Mouse (Mus musculus) bone marrow, adult 2 months (tissue): ENCODE results near the gene Grid1. TPM values are rescaled to one million over a fixed set of nuclear protein-coding genes. Genes with fewer than 3 reads are reported as not detected.

Experiments used
- H3K27ac ChIP-seq: fragments of 200-500 bp; 2 replicates; pipeline ENCODE4 v1.5.1; 2012; ENCODE audit warnings: low read depth, mild to moderate bottlenecking, control low read depth, inconsistent platforms, low read length; ENCODE audit not compliant: control insufficient read depth, poor library complexity, insufficient read depth
- H3K4me1 ChIP-seq: fragments of 200-500 bp; 2 replicates; pipeline ENCODE4 v1.6.1; 2011; ENCODE audit warnings: low read length; ENCODE audit not compliant: control insufficient read depth, insufficient read depth
- H3K4me3 ChIP-seq: fragments of 200-500 bp; replicated peaks from 2 replicates; pipeline ENCODE3; 2011; ENCODE audit warnings: mild to moderate bottlenecking, low read depth, low read length, control low read depth; ENCODE audit not compliant: control insufficient read depth
- CTCF ChIP-seq: fragments of 200-500 bp; IDR thresholded peaks from 2 replicates; pipeline ENCODE4 v1.5.1; 2011; ENCODE audit warnings: low read length, control low read depth; ENCODE audit not compliant: control insufficient read depth, insufficient read depth
- POLR2A ChIP-seq: fragments of 200-500 bp; IDR thresholded peaks from 2 replicates; pipeline ENCODE4 v1.6.1; 2011; ENCODE audit warnings: low read depth, mild to moderate bottlenecking, control low read depth, low read length, borderline replicate concordance; ENCODE audit not compliant: control insufficient read depth
- WGBS: fragments of 180-500 bp; shearing (Covaris S2); methylation state at CpG from one replicate; pipeline ENCODE4 v1.1.7; 2018; 5-methylcytosine and 5-hydroxymethylcytosine counted together
- polyA plus RNA-seq: library from polyadenylated mRNA; stranded (reverse); fragments of >200 nt; gene quantifications from 2 replicates; pipeline ENCODE4 v1.2.4, GENCODE M21; 2011; ENCODE audit warnings: low replicate concordance; ENCODE audit not compliant: missing spikeins, insufficient read depth, insufficient read length

Grid1 gene
- polyA plus RNA-seq, 1 experiment = 0.35 TPM

DNA sequence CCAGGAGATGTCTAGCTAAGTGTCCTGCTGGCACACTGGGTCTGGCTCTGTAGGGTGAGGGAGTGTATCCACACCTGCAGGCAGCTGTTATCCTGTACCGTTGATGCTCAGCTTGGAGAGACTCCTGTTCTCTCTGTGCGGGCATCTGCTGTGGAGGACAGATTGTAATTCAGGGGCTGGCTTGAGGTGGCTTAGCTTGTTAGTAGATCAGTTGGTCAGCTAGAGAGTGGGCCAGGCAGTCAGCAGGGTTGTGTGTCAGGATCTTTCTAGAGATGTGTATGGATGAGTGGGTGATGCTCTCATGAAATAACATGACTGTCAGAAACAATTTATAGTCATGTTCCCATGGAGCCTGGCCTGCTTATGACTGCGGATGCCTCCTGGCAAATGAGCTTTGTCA is 24.3 kb downstream of the Grid1 start:
- no peak overlapping the region for H3K27ac ChIP-seq
- H3K4me1 ChIP-seq = no peaks in the 10 kb centered on the region
- H3K4me3 ChIP-seq = no peak overlapping the region
- TF ChIP-seq POLR2A (no peak), CTCF (no peak)
- 90% methylated on average over 3 of the region's 3 CpGs for WGBS

DNA sequence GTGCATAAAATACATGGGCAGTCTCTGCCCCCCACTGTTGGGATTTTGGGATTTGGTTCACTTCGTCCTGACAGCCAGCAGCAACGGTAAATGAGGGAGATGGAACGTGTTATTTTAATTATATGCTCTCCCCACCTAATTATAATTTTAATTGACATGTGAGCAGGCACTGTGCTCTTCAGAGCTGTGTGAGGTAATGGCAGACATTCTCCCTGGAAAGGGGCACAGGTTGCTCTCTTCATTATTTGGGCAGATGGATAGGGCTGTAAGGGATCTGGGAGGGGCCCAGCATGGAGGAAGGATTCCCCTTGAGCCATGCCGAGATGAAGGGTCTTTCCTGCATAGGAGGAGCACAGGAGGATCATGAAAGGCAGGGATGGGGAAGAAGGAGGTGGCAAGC is 26.9 kb downstream of the Grid1 start:
- TF ChIP-seq POLR2A (no peak), CTCF (no peak)
- Histone ChIP-seq H3K27ac (no peak overlapping the region), H3K4me1 (no peaks in the 10 kb centered on the region), H3K4me3 (no peak overlapping the region)
- 58% methylated on average over 4 of the region's 4 CpGs for WGBS

DNA sequence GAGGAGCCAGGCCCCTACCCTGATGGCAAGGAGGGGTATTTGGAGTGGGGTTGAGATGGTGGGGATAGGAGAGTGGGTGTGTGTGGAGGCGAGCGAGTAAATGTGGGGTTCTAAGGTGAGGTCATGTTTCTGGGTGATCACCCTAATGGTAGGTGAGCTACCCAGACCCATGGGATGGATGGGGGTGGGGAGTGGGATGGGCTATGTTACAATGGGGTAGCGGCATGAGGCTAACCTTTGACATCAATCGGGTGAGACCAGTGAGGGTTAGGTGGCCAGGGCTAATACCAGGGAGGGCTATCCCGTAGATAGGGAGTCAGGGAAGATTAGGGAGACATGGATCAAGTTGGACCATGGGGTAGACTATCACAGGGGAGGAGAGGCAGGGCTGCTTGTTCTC is 27.7 kb downstream of the Grid1 start:
- Histone ChIP-seq H3K27ac (no peak overlapping the region), H3K4me1 (no peaks in the 10 kb centered on the region), H3K4me3 (no peak overlapping the region)
- TF ChIP-seq POLR2A (no peak), CTCF (no peak)
- 81% methylated on average over 5 of the region's 5 CpGs for WGBS

- Histone ChIP-seq H3K27ac (no peak overlapping the region), H3K4me3 (no peak overlapping the region), H3K4me1 (no peaks in the 10 kb centered on the region)
- TF ChIP-seq POLR2A (no peak), CTCF (no peak)
- WGBS = 73% methylated on average over 9 of the region's 9 CpGs
Measured at GRCm38 (mm10) chr14:34860891-34861780, 41.2 kb downstream of the Grid1 start.

- WGBS = 20% methylated on average over 5 of the region's 5 CpGs
- TF ChIP-seq CTCF (no peak), POLR2A (no peak)
- Histone ChIP-seq H3K4me3 (no peak overlapping the region), H3K4me1 (no peaks in the 10 kb centered on the region), H3K27ac (no peak overlapping the region)
Measured at GRCm38 (mm10) chr14:34867266-34867665, 47.4 kb downstream of the Grid1 start.

DNA sequence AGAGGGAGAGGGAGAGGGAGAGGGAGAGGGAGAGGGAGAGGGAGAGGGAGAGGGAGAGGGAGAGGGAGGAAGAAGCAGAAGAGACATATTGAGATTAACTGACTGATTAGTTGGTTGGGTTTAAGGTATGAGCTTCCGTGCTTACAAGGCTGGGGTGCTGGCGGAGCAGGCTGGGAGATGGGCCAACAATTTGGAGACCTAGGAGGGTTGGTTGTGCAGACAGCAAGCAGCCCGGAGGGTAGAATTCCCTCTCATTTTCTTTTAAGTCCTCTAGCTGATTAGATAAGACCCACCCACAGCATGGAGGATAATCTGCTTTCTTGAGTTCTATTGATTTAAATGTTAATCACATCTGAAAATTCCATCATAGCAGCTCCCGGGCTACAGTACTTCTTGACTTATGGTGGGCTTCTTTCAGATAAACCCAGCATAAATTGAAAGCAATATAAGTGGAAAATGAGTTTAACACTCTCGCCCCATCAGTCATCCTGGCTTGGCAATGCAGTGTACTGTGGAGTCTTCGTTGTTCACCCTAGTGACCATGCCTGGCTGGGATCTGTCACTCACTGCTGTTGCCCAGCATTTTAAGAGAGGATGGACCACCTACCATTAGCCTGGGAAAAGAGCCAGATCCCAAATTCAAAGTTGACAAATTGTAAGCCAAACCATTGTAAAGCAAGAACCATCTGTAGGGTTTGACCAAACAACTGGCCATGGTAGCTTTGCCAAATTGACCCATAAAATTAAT is 48.8 kb downstream of the Grid1 start:
- 71% methylated on average over 6 of the region's 6 CpGs for WGBS
- TF ChIP-seq CTCF (no peak), POLR2A (no peak)
- Histone ChIP-seq H3K4me1 (no peaks in the 10 kb centered on the region), H3K4me3 (no peak overlapping the region), H3K27ac (no peak overlapping the region)

GRCm38 (mm10) chr14:34879996-34880395 is 60.1 kb downstream of the Grid1 start:
- TF ChIP-seq CTCF (no peak), POLR2A (no peak)
- no peaks in the 10 kb centered on the region for H3K4me1 ChIP-seq
- H3K27ac ChIP-seq = no peak overlapping the region
- H3K4me3 ChIP-seq = no peak overlapping the region
- WGBS = 57% methylated on average over 6 of the region's 6 CpGs
